Mouse (Mus musculus) neural tube, embryonic 14.5 days (tissue): Measurements from ENCODE around the gene Hoxb13. TPM values are rescaled to one million over a fixed set of nuclear protein-coding genes. Genes with fewer than 3 reads are reported as not detected.
A peak's percentile ranks its signal among the peaks of the same experiment; 100 is the strongest.

ENCODE experiments used
- ATAC-seq: fragments of 200-750 bp; cut with Nextera tagmentation; 2 replicates; pipeline ENCODE4 v1.8.0; 2017; ENCODE audit warnings: low read depth, mild to moderate bottlenecking, moderate TSS enrichment, moderate library complexity
- H3K27ac ChIP-seq: fragments of 300-500 bp; sonication (generic); 2 replicates; pipeline ENCODE4 v1.5.1; 2014; ENCODE audit warnings: low read depth, mild to moderate bottlenecking, control low read depth, low read length, moderate library complexity, mixed read lengths
- H3K27me3 ChIP-seq: fragments of 300-500 bp; sonication (generic); 2 replicates; pipeline ENCODE4 v1.6.1; 2014; ENCODE audit warnings: low read length; ENCODE audit not compliant: control insufficient read depth, insufficient read depth
- H3K36me3 ChIP-seq: fragments of 300-500 bp; sonication (generic); 2 replicates; pipeline ENCODE4 v1.6.1; 2014; ENCODE audit warnings: low read length, mixed read lengths; ENCODE audit not compliant: control insufficient read depth, insufficient read depth
- H3K4me1 ChIP-seq: fragments of 300-500 bp; sonication (generic); 2 replicates; pipeline ENCODE4 v1.6.1; 2014; ENCODE audit warnings: low read length; ENCODE audit not compliant: control insufficient read depth, insufficient read depth
- H3K4me2 ChIP-seq: fragments of 300-500 bp; sonication (generic); 2 replicates; pipeline ENCODE4 v1.6.1; 2014; ENCODE audit warnings: mild to moderate bottlenecking, low read depth, low read length, control low read depth
- H3K4me3 ChIP-seq: fragments of 300-500 bp; sonication (generic); 2 replicates; pipeline ENCODE4 v1.5.1; 2014; ENCODE audit warnings: low read depth, low read length, control low read depth, mixed read lengths
- H3K9ac ChIP-seq: fragments of 300-500 bp; sonication (generic); replicated peaks from 2 replicates; pipeline ENCODE4 v1.6.1; 2014; ENCODE audit warnings: low read depth, mild to moderate bottlenecking, control low read depth, low read length, mixed read lengths
- H3K9me3 ChIP-seq: fragments of 300-500 bp; sonication (generic); 2 replicates; pipeline ENCODE4 v1.6.1; 2016; ENCODE audit warnings: low read length; ENCODE audit not compliant: control insufficient read depth
- WGBS: fragments of 180-500 bp; shearing (Covaris S2); extraction: QIAGEN DNeasy Blood & Tissue Kit; methylation state at CpG from one replicate; pipeline ENCODE4 v1.1.7; 2014; 5-methylcytosine and 5-hydroxymethylcytosine counted together
- polyA plus RNA-seq: library from polyadenylated mRNA; unstranded; fragments of >200 nt; fragmentation: Nextera tagmentation; extraction: Ambion mirVana; gene quantifications from 2 replicates; pipeline ENCODE4 v1.2.1, GENCODE M21; 2014

Gene Hoxb13
- polyA plus RNA-seq, 1 experiment from 2014 or later = not detected

DNA sequence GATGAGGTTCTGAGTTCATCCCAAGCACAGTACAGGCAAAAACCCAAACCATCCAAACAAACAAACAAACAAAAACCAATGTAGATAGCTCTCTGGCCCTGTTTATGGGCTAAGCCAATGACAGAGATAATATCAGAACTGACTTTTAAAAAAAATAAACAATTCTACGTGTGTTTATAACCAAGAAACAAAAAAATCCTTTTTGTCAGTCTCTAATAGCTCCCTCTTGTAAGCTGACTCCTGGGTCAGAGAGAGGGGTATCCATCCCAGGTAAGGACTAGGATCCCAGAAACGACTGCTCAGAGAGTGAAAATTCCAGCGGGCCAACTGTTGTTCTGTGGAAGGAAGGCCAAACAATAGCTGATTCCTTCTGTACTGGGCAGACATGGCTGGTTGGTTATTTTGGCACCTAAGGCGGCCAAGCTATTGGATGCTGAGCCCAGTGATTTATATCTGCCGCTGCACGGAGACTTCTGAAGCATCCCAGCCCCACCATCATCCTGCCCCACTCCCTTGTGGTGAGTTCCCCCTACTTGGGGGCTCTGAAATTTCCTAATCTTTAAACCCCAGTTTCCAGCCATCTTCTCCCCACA, 15.1 kb upstream of the Hoxb13 start:
- Histone ChIP-seq H3K9ac (no peak overlapping the region), H3K4me3 (no peak overlapping the region), H3K27ac (no peak overlapping the region), H3K36me3 (no peaks in the 10 kb centered on the region), H3K4me1 (0 out of 2 replicates have a peak, but pooled peaks cover 2% of the 10 kb centered on the region), H3K9me3 (no peaks in the 10 kb centered on the region), H3K27me3 (peaks cover 80% of the 10 kb centered on the region), H3K4me2 (no peak overlapping the region)
- ATAC-seq = no peak
- 1% methylated on average over 6 of the region's 6 CpGs for WGBS

GRCm38 (mm10) chr11:96181061-96181460, 13.1 kb upstream of the Hoxb13 start:
- 0 out of 2 replicates have a peak, but pooled peaks cover 2% of the 10 kb centered on the region for H3K4me1 ChIP-seq
- H3K36me3 ChIP-seq = no peaks in the 10 kb centered on the region
- no peak overlapping the region for H3K9ac ChIP-seq
- no peak overlapping the region for H3K4me3 ChIP-seq
- H3K27ac ChIP-seq = no peak overlapping the region
- ATAC-seq = no peak
- WGBS = 23% methylated on average over 4 of the region's 4 CpGs
- peaks cover 88% of the 10 kb centered on the region for H3K27me3 ChIP-seq
- H3K9me3 ChIP-seq = no peaks in the 10 kb centered on the region
- H3K4me2 ChIP-seq = no peak overlapping the region

DNA sequence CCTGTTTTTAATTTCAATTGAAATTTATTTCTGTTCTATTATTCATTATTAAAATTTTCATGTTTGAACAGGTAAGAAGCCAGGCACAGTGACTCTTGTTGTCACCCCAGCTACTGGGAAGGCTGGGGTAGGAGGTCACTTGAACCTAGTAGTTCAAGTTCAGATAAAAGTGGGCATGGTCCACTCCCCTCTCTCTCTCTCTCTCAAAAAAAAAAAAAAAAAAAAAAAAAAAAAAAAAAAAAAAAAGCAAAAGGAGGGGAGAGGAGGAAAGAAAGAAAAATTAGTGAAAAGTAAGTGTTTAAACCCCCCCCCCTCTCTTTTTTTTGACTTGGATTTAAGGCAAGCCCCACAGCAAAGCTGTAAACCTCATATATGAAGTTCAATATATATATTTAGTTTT, 9.9 kb upstream of the Hoxb13 start:
- H3K9me3 ChIP-seq = no peaks in the 10 kb centered on the region
- H3K27ac ChIP-seq = no peak overlapping the region

GRCm38 (mm10) chr11:96187321-96187720, 6.8 kb upstream of the Hoxb13 start:
- no peak for ATAC-seq

More for the DNA sequence above, 9.9 kb upstream of the Hoxb13 start:
- no peak overlapping the region for H3K4me3 ChIP-seq
- H3K4me2 ChIP-seq = no peak overlapping the region
- peaks cover 94% of the 10 kb centered on the region for H3K27me3 ChIP-seq
- no peak overlapping the region for H3K9ac ChIP-seq
- no peaks in the 10 kb centered on the region for H3K36me3 ChIP-seq
- no peaks in the 10 kb centered on the region for H3K4me1 ChIP-seq
- ATAC-seq = no peak

GRCm38 (mm10) chr11:96189810-96190522, 4.2 kb upstream of the Hoxb13 start:
- Histone ChIP-seq H3K36me3 (no peaks in the 10 kb centered on the region), H3K9me3 (no peaks in the 10 kb centered on the region), H3K27ac (no peak overlapping the region), H3K4me3 (no peak overlapping the region), H3K27me3 (peaks cover 76% of the 10 kb centered on the region), H3K4me2 (no peak overlapping the region), H3K9ac (no peak overlapping the region), H3K4me1 (no peaks in the 10 kb centered on the region)
- 3% methylated on average over 28 of the region's 28 CpGs for WGBS
- no peak for ATAC-seq

More at GRCm38 (mm10) chr11:96187321-96187720, 6.8 kb upstream of the Hoxb13 start:
- no peaks in the 10 kb centered on the region for H3K9me3 ChIP-seq
- H3K36me3 ChIP-seq = no peaks in the 10 kb centered on the region
- H3K4me1 ChIP-seq = no peaks in the 10 kb centered on the region
- 16% methylated on average over 4 of the region's 4 CpGs for WGBS
- no peak overlapping the region for H3K4me3 ChIP-seq
- peaks cover 85% of the 10 kb centered on the region for H3K27me3 ChIP-seq
- H3K4me2 ChIP-seq = no peak overlapping the region
- no peak overlapping the region for H3K27ac ChIP-seq
- H3K9ac ChIP-seq = no peak overlapping the region

GRCm38 (mm10) chr11:96191132-96191531, 3.0 kb upstream of the Hoxb13 start:
- H3K27me3 ChIP-seq = peaks cover 75% of the 10 kb centered on the region
- H3K4me2 ChIP-seq = no peak overlapping the region
- H3K4me1 ChIP-seq = no peaks in the 10 kb centered on the region
- H3K36me3 ChIP-seq = no peaks in the 10 kb centered on the region
- no peak overlapping the region for H3K9ac ChIP-seq
- no peaks in the 10 kb centered on the region for H3K9me3 ChIP-seq
- no peak overlapping the region for H3K4me3 ChIP-seq
- no peak overlapping the region for H3K27ac ChIP-seq
- 2% methylated on average over 5 of the region's 5 CpGs for WGBS
- ATAC-seq = no peak

GRCm38 (mm10) chr11:96194401-96194710, 240 bp downstream of the Hoxb13 start:
- Histone ChIP-seq H3K9me3 (no peaks in the 10 kb centered on the region), H3K4me3 (peak overlapping the region; percentile 17; the same call in 1 of the 2 replicates), H3K4me1 (no peaks in the 10 kb centered on the region), H3K27ac (no peak overlapping the region), H3K36me3 (no peaks in the 10 kb centered on the region), H3K9ac (no peak overlapping the region), H3K4me2 (peak overlapping the region; percentile 25), H3K27me3 (peaks cover 68% of the 10 kb centered on the region)
- ATAC-seq = no peak
- 0% methylated on average over 10 of the region's 10 CpGs for WGBS

DNA sequence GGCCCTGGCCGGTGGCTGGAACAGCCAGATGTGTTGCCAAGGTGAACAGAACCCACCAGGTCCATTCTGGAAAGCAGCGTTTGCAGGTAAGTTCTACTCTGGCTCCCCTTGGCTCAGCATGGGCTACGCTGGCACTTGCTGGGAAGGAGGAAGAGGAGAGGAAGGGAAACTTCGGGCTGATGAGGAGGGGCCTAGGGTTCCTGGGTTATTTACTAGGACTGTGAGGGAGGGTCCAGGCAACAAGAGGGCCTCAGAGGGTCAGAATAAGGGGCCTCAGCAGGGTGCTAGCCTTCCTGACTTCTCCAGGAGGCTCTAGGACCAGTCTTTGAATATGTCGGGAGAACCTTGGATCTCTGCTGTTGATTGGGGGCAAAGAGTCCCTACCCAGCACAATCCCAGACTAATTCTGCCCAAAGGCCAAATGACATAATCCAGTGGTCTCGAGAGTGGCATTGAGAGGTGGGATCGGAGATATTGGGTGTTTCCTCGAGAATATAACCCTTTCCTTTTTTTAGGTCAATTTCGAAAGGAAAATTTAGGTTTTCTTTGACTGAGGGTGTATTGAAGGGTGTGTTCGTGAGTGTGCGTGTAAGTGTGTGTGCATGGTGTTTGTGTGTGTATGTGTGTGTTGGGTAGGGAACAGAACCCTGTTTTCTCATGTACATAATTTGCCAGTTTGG, 985 bp downstream of the Hoxb13 start:
- H3K4me2 ChIP-seq = no peak overlapping the region
- no peaks in the 10 kb centered on the region for H3K36me3 ChIP-seq
- no peaks in the 10 kb centered on the region for H3K4me1 ChIP-seq
- peak overlapping the region; percentile 17; the same call in 1 of the 2 replicates for H3K4me3 ChIP-seq
- no peak overlapping the region for H3K27ac ChIP-seq
- H3K27me3 ChIP-seq = peaks cover 70% of the 10 kb centered on the region
- ATAC-seq = no peak
- H3K9me3 ChIP-seq = no peaks in the 10 kb centered on the region
- 8% methylated on average over 11 of the region's 11 CpGs for WGBS
- no peak overlapping the region for H3K9ac ChIP-seq

- peaks cover 72% of the 10 kb centered on the region for H3K27me3 ChIP-seq
- no peak for ATAC-seq
- WGBS = 1% methylated on average over 20 of the region's 20 CpGs
- no peak overlapping the region for H3K9ac ChIP-seq
- H3K4me2 ChIP-seq = no peak overlapping the region
- H3K36me3 ChIP-seq = no peaks in the 10 kb centered on the region
- H3K9me3 ChIP-seq = no peaks in the 10 kb centered on the region
- no peaks in the 10 kb centered on the region for H3K4me1 ChIP-seq
- no peak overlapping the region for H3K27ac ChIP-seq
- no peak overlapping the region for H3K4me3 ChIP-seq
Observed at GRCm38 (mm10) chr11:96195769-96196280, 1.7 kb downstream of the Hoxb13 start.
